Mouse (Mus musculus) forebrain, embryonic 12.5 days (tissue): ENCODE measurements at regions not wholly inside any gene's neighbourhood (a gene's known extent, or its start where the extent isn't known, plus 50 kb on each side); places are given as distances from the start of the nearest gene placed in this dataset.

ENCODE experiments used
- ATAC-seq: fragments of 200-750 bp; cut with Nextera tagmentation; 2 replicates; pipeline ENCODE4 v1.8.0; 2017; ENCODE audit warnings: moderate TSS enrichment; ENCODE audit not compliant: low FRiP score
- H3K27ac ChIP-seq: fragments of 300-500 bp; sonication (generic); 2 replicates; pipeline ENCODE4 v1.5.1; 2016; ENCODE audit warnings: mild to moderate bottlenecking
- H3K27me3 ChIP-seq: fragments of 300-500 bp; sonication (generic); 2 replicates; pipeline ENCODE4 v1.6.1; 2016; ENCODE audit warnings: mild to moderate bottlenecking
- H3K36me3 ChIP-seq: fragments of 300-500 bp; sonication (generic); replicated peaks from 2 replicates; pipeline ENCODE4 v1.6.1; 2016; ENCODE audit warnings: mild to moderate bottlenecking
- H3K4me1 ChIP-seq: fragments of 300-500 bp; sonication (generic); 2 replicates; pipeline ENCODE4 v1.6.1; 2016
- H3K4me2 ChIP-seq: fragments of 300-500 bp; sonication (generic); 2 replicates; pipeline ENCODE4 v1.6.1; 2016; ENCODE audit warnings: mild to moderate bottlenecking, moderate library complexity
- H3K4me3 ChIP-seq: fragments of 300-500 bp; sonication (generic); replicated peaks from 2 replicates; pipeline ENCODE4 v1.5.1; 2016; ENCODE audit warnings: mild to moderate bottlenecking
- H3K9ac ChIP-seq: fragments of 300-500 bp; sonication (generic); 2 replicates; pipeline ENCODE4 v1.6.1; 2016; ENCODE audit warnings: mild to moderate bottlenecking
- H3K9me3 ChIP-seq: fragments of 300-500 bp; sonication (generic); 2 replicates; pipeline ENCODE4 v1.6.1; 2016
- WGBS: fragments of 180-500 bp; shearing (Covaris S2); methylation state at CpG from one replicate; pipeline ENCODE4 v1.1.7; 2016; 5-methylcytosine and 5-hydroxymethylcytosine counted together

GRCm38 (mm10) chr10:83861574-83862190 is 139.0 kb downstream of the 1500009L16Rik start:
- H3K4me2 ChIP-seq = no peak overlapping the region
- no peaks in the 10 kb centered on the region for H3K36me3 ChIP-seq
- peaks cover 18% of the 10 kb centered on the region for H3K4me1 ChIP-seq
- ATAC-seq = no peak
- no peak overlapping the region for H3K27ac ChIP-seq
- 44% methylated on average over 5 of the region's 5 CpGs for WGBS
- no peaks in the 10 kb centered on the region for H3K27me3 ChIP-seq
- no peak overlapping the region for H3K9ac ChIP-seq
- H3K9me3 ChIP-seq = no peaks in the 10 kb centered on the region
- H3K4me3 ChIP-seq = no peak overlapping the region

- H3K27me3 ChIP-seq = no peaks in the 10 kb centered on the region
- no peak overlapping the region for H3K9ac ChIP-seq
- 87% methylated on average over 8 of the region's 8 CpGs for WGBS
These were observed 141.9 kb downstream of the 1500009L16Rik start for GRCm38 (mm10) chr10:83864591-83864990.

GRCm38 (mm10) chr10:83865929-83866328 is 143.3 kb downstream of the 1500009L16Rik start:
- H3K27ac ChIP-seq = no peak overlapping the region
- peaks cover 14% of the 10 kb centered on the region for H3K4me1 ChIP-seq
- ATAC-seq = no peak
- 27% methylated on average over 5 of the region's 5 CpGs for WGBS
- H3K9ac ChIP-seq = no peak overlapping the region
- no peaks in the 10 kb centered on the region for H3K9me3 ChIP-seq
- no peak overlapping the region for H3K4me2 ChIP-seq
- no peaks in the 10 kb centered on the region for H3K36me3 ChIP-seq
- H3K4me3 ChIP-seq = no peak overlapping the region
- H3K27me3 ChIP-seq = no peaks in the 10 kb centered on the region

More at GRCm38 (mm10) chr10:83864591-83864990, 141.9 kb downstream of the 1500009L16Rik start:
- ATAC-seq = no peak
- Histone ChIP-seq H3K27ac (no peak overlapping the region), H3K4me1 (peaks cover 14% of the 10 kb centered on the region), H3K4me3 (no peak overlapping the region), H3K4me2 (no peak overlapping the region), H3K36me3 (no peaks in the 10 kb centered on the region), H3K9me3 (no peaks in the 10 kb centered on the region)

GRCm38 (mm10) chr10:83871736-83872400 is 149.2 kb downstream of the 1500009L16Rik start:
- no peaks in the 10 kb centered on the region; the same call in 1 of the 2 replicates for H3K4me1 ChIP-seq
- H3K36me3 ChIP-seq = no peaks in the 10 kb centered on the region
- H3K9ac ChIP-seq = no peak overlapping the region
- no peaks in the 10 kb centered on the region for H3K27me3 ChIP-seq
- ATAC-seq = no peak
- H3K4me2 ChIP-seq = no peak overlapping the region
- no peaks in the 10 kb centered on the region for H3K9me3 ChIP-seq
- 57% methylated on average over 4 of the region's 4 CpGs for WGBS
- no peak overlapping the region for H3K4me3 ChIP-seq
- no peak overlapping the region for H3K27ac ChIP-seq

GRCm38 (mm10) chr10:83878745-83879144 is 156.1 kb downstream of the 1500009L16Rik start:
- H3K9me3 ChIP-seq = no peaks in the 10 kb centered on the region
- no peak overlapping the region for H3K9ac ChIP-seq
- no peak overlapping the region for H3K4me2 ChIP-seq
- no peak overlapping the region for H3K4me3 ChIP-seq
- no peak for ATAC-seq
- H3K36me3 ChIP-seq = no peaks in the 10 kb centered on the region
- WGBS = 85% methylated on average over 2 of the region's 2 CpGs
- no peaks in the 10 kb centered on the region for H3K4me1 ChIP-seq
- H3K27me3 ChIP-seq = no peaks in the 10 kb centered on the region
- no peak overlapping the region for H3K27ac ChIP-seq

- no peak overlapping the region for H3K9ac ChIP-seq
- 77% methylated on average over 17 of the region's 17 CpGs for WGBS
- H3K4me1 ChIP-seq = no peaks in the 10 kb centered on the region
- no peak overlapping the region for H3K27ac ChIP-seq
- H3K27me3 ChIP-seq = no peaks in the 10 kb centered on the region
- no peak for ATAC-seq
- no peaks in the 10 kb centered on the region for H3K9me3 ChIP-seq
- no peak overlapping the region for H3K4me3 ChIP-seq
- no peak overlapping the region for H3K4me2 ChIP-seq
- no peaks in the 10 kb centered on the region for H3K36me3 ChIP-seq
These were observed 159.6 kb downstream of the 1500009L16Rik start for GRCm38 (mm10) chr10:83882119-83882890.

- H3K27me3 ChIP-seq = no peaks in the 10 kb centered on the region
- no peaks in the 10 kb centered on the region for H3K9me3 ChIP-seq
- H3K4me1 ChIP-seq = no peaks in the 10 kb centered on the region
- no peak for ATAC-seq
- no peak overlapping the region for H3K9ac ChIP-seq
- H3K4me3 ChIP-seq = no peak overlapping the region
- H3K4me2 ChIP-seq = no peak overlapping the region
- no peaks in the 10 kb centered on the region for H3K36me3 ChIP-seq
- H3K27ac ChIP-seq = no peak overlapping the region
- 89% methylated on average over 1 of the region's 1 CpGs for WGBS
These were observed 160.2 kb downstream of the 1500009L16Rik start for GRCm38 (mm10) chr10:83882891-83883185.

GRCm38 (mm10) chr10:83884553-83884952 is 161.9 kb downstream of the 1500009L16Rik start:
- Histone ChIP-seq H3K27ac (no peak overlapping the region), H3K4me3 (no peak overlapping the region), H3K27me3 (no peaks in the 10 kb centered on the region), H3K36me3 (no peaks in the 10 kb centered on the region), H3K9me3 (no peaks in the 10 kb centered on the region), H3K4me1 (no peaks in the 10 kb centered on the region), H3K9ac (no peak overlapping the region), H3K4me2 (no peak overlapping the region)
- no peak for ATAC-seq
- 94% methylated on average over 2 of the region's 2 CpGs for WGBS

- Histone ChIP-seq H3K4me3 (no peak overlapping the region), H3K4me1 (no peaks in the 10 kb centered on the region), H3K9ac (no peak overlapping the region), H3K27me3 (no peaks in the 10 kb centered on the region), H3K4me2 (no peak overlapping the region), H3K36me3 (no peaks in the 10 kb centered on the region), H3K27ac (no peak overlapping the region), H3K9me3 (no peaks in the 10 kb centered on the region)
- WGBS = 83% methylated on average over 6 of the region's 6 CpGs
- ATAC-seq = no peak
These were observed 165.9 kb downstream of the 1500009L16Rik start for GRCm38 (mm10) chr10:83888587-83888986.

- H3K36me3 ChIP-seq = no peaks in the 10 kb centered on the region
- no peaks in the 10 kb centered on the region for H3K9me3 ChIP-seq
- H3K4me1 ChIP-seq = no peaks in the 10 kb centered on the region
- no peak overlapping the region for H3K4me3 ChIP-seq
- ATAC-seq = no peak
- no peaks in the 10 kb centered on the region for H3K27me3 ChIP-seq
- H3K9ac ChIP-seq = no peak overlapping the region
- H3K4me2 ChIP-seq = no peak overlapping the region
- H3K27ac ChIP-seq = no peak overlapping the region
- 82% methylated on average over 3 of the region's 3 CpGs for WGBS
These were observed 173.1 kb downstream of the 1500009L16Rik start for GRCm38 (mm10) chr10:83895741-83896150.

- Histone ChIP-seq H3K9me3 (no peaks in the 10 kb centered on the region), H3K36me3 (no peaks in the 10 kb centered on the region), H3K4me3 (no peak overlapping the region), H3K9ac (no peak overlapping the region), H3K4me2 (no peak overlapping the region), H3K27me3 (no peaks in the 10 kb centered on the region), H3K4me1 (no peaks in the 10 kb centered on the region), H3K27ac (no peak overlapping the region)
- no peak for ATAC-seq
- 90% methylated on average over 5 of the region's 5 CpGs for whole genome bisulfite sequencing
These were observed 173.5 kb downstream of the 1500009L16Rik start for GRCm38 (mm10) chr10:83896160-83896559.

GRCm38 (mm10) chr10:83897558-83897957 is 174.9 kb downstream of the 1500009L16Rik start:
- no peaks in the 10 kb centered on the region for H3K36me3 ChIP-seq
- no peak overlapping the region for H3K4me2 ChIP-seq
- H3K9ac ChIP-seq = no peak overlapping the region
- ATAC-seq = no peak
- H3K27ac ChIP-seq = no peak overlapping the region
- no peaks in the 10 kb centered on the region for H3K27me3 ChIP-seq
- H3K4me1 ChIP-seq = no peaks in the 10 kb centered on the region
- no peaks in the 10 kb centered on the region for H3K9me3 ChIP-seq
- no peak overlapping the region for H3K4me3 ChIP-seq
- WGBS = 90% methylated on average over 6 of the region's 6 CpGs
